Mouse (Mus musculus) embryonic stem cell, embryonic (primary cell): ENCODE measurements around the gene Naa38.

Experiments
- CTCF ChIA-PET, 4 experiments: fragments of 300-600 bp in 2 of 4; fragments of 350-600 bp in 2 of 4; sonication (Branson Sonifier 250); formaldehyde crosslinking; loops; one replicate each; lab custom pipeline; 2022; ENCODE audit warnings: inconsistent platforms in 2 of 4; lab: Charles Lee
- POLR2A ChIA-PET, 4 experiments: fragments of 300-600 bp in 2 of 4; fragments of 350-600 bp in 2 of 4; sonication (Branson Sonifier 250); formaldehyde crosslinking; loops; one replicate each; lab custom pipeline; 2022; ENCODE audit warnings: antibody characterized with exemption in 4 of 4, inconsistent platforms in 1 of 4; lab: Charles Lee

Gene Naa38

DNA sequence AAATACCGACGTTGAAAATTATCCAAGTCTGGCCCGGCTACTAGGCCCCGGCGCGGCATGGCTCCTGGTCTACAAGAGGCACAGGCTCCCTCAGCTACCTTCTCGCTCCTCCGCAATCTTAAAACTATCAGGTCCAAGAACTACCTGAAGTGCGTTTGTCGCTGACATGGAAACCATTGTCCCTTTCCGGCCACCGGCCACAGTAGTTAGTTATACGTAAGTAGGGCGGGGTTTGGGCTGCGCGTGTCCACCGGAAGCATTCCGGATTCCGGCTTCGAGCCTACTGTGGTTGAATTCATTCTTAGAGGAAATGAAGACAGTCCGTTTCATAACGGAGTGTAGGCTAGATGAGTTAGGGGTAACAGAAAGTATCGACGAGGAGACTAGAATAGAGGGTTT, at the start of gene Naa38, which contains the start of gene Cyb5d1:
Naa38 (plus strand) TSS at position 253 of the 399 bp plus-strand sequence.
Cyb5d1 (minus strand) TSS at position 397 of the 399 bp plus-strand sequence.
- ChIA-PET CTCF (interaction anchor here in 2 of 4 experiments (0.8 to 1.7 kb wide), 7 partner anchors 15 to 233 kb away, joined by 3 to 6 read pairs (median 3); partner anchors contain the start of genes Trp53 (in 1 of the 2) and Wrap53 (in 1 of the 2)), POLR2A (interaction anchor here (0.6 to 5.0 kb wide), 58 partner anchors 8 to 526 kb away, joined by 3 to 43 read pairs (median 4); partner anchors contain the start of genes Trp53 (in 3 of the 4), Wrap53 (in 3 of the 4), Cntrob (in 2 of the 4) and Kcnab3 (in 2 of the 4))

DNA sequence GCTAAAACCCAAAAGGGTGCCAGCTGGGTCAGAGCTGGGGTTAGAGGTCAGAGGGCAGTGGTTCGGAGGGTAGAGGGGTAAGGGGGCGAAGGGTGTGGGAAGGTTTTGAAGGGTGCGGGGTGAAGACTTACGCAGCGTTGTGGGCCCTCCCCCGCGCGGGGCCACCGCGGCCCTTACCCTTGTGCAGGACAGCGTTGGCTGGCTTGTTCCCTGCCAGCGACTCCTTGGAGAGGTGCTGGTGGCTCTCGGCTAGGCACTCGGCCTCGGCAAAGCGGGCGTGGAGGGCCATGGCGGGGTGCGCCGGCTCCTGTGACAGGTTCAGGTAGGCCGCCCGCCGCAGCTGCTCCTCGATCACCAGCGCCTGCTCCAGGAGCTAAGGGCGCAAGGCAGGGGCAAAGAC, 48.8 kb upstream of the Naa38 start:
- POLR2A ChIA-PET, result interaction anchor here in 2 of 4 experiments (0.7 to 1.5 kb wide), 7 partner anchors 15 to 41 kb away, joined by 3 to 6 read pairs (median 3); partner anchors contain the start of genes Cntrob (in 1 of the 2), Kcnab3 (in 1 of the 2) and Trappc1 (in 1 of the 2)
- CTCF ChIA-PET, result no interaction called here

DNA sequence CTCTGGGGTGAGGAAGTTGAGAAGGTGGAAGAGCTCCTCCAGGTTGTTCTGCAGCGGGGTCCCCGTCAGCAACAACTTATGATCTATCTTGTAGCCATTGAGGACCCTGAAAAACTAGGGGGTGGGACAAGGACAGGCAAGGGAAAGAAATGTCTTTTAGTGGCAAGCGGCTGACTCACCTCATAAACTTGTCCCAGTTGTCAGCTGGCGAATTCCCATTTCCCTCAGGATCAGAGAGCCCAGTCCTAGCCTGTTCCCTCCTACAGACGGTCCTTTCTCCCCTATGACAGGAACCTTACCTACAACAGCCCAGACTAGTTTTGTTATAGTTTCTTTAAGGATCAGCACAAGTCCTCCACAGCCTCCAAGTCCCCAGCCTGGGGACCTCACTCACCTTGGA, 38.7 kb upstream of the Naa38 start:
- POLR2A ChIA-PET, result interaction anchor here in 2 of 4 experiments (1.2 to 1.8 kb wide), 4 partner anchors 9 to 33 kb away, joined by 3 to 6 read pairs (median 4); partner anchors contain the start of genes Cntrob (in 1 of the 2), Kcnab3 (in 1 of the 2) and Trappc1 (in 1 of the 2)
- CTCF ChIA-PET, result no interaction called here

DNA sequence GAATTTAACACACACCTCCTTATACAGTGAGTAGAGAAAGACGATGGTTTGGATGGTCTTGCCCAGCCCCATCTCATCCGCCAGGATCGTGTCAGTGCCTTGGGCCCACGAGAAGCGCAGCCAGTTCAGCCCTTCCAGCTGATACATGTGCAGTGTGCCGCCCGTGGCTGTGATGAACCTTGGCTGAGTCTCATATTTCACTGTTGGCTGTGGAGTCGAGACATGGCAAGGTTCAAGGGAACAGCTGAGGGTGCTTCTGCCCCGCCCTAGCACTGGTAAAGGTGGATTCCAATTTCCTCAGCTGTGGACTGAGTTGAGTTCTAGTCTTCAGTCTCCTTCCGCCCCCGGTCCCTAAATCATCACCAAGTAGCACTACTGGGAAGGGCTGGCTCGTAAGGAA, 37.6 kb upstream of the Naa38 start:
- CTCF ChIA-PET, result no interaction called here
- POLR2A ChIA-PET, result interaction anchor here in 3 of 4 experiments (0.8 to 1.5 kb wide), 6 partner anchors 11 to 37 kb away, joined by 3 to 5 read pairs (median 3); partner anchors contain the start of genes Cntrob (in 1 of the 3), Cyb5d1 (in 1 of the 3), Kcnab3 (in 1 of the 3) and Naa38 (in 1 of the 3)

DNA sequence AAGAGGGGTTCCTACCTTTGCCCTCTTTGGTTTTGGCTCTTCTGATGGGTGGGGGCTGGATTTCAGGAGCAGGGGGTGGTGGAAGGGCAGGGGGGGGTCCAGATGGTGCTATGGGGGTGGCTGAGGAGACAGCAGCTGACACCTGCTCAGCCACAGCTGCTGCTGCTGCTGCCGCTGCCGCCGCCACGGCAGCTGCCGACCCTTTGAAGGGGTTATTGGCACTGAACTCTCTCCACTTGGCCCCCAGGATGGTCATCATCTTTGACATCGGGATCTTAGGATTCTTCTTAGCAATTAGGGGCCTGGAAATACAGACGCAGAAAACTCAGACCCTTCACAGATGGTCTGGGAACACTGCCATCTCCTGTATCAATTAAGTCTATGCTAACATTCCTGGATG, 33.3 kb upstream of the Naa38 start:
- POLR2A ChIA-PET, result interaction anchor here in 3 of 4 experiments (0.7 to 1.6 kb wide), 4 partner anchors 21 to 115 kb away, joined by 3 to 5 read pairs (median 4); partner anchors contain the start of gene Kcnab3 (in 1 of the 3)
- CTCF ChIA-PET, result interaction anchor here in 3 of 4 experiments (0.5 to 1.7 kb wide), 5 partner anchors 10 to 271 kb away, joined by 3 to 6 read pairs (median 3); partner anchors contain the start of gene Fxr2 (in 1 of the 3)

DNA sequence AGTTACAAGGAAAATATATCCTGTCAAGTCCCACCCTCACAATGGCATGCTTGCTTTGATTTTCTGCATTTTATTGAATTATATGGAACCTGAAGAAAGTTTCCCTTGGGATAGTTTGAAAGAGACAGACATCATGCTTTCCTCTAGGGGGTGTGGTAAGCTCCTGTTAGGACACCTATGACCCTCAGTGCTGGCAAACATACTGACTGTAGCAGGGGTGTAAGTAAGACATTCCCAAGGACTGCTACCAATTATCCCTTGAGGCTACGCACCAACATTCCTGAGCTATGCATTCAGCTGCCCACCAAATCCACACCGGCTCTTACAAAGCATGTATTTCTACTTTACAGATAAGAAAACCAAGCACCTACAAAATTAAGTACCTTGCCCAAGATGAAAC, 32.8 kb upstream of the Naa38 start:
- CTCF ChIA-PET, result interaction anchor here in 3 of 4 experiments (0.5 to 1.7 kb wide), 6 partner anchors 10 to 270 kb away, joined by 3 to 6 read pairs (median 3); partner anchors contain the start of gene Fxr2 (in 1 of the 3)
- POLR2A ChIA-PET, result interaction anchor here in 3 of 4 experiments (0.8 to 1.6 kb wide), 6 partner anchors 16 to 94 kb away, joined by 3 to 4 read pairs (median 3); partner anchors contain the start of genes Cntrob (in 1 of the 3), Kcnab3 (in 1 of the 3) and Trappc1 (in 1 of the 3)

DNA sequence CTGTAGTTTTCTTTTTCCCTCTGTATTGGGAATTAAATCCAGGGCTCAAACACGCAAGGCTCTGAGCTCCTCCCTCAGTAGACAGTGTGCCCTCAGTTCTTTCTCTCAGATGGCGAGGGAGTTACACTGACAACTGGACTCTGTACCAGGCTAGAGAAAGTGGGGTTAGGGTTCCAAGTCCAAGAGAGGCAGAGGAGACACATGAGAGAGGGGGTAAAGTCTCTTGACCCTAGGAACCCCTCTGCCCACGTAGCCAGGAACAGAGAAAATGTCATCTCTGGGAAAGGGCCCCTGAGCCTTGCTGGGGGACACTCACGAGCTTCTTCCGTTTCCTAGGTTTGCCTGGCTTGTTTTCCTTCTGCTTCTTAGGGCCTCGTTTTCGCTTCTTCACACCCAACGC, 30.9 kb upstream of the Naa38 start:
- POLR2A ChIA-PET, result interaction anchor here in 2 of 4 experiments (1.2 to 2.2 kb wide), 3 partner anchors 15 to 18 kb away, joined by 3 to 5 read pairs (median 3); no protein-coding TSS in a partner anchor
- CTCF ChIA-PET, result interaction anchor here in 1 of 4 experiments (1.0 to 1.3 kb wide), 2 partner anchors 8 to 95 kb away, joined by 3 read pairs; no protein-coding TSS in a partner anchor

DNA sequence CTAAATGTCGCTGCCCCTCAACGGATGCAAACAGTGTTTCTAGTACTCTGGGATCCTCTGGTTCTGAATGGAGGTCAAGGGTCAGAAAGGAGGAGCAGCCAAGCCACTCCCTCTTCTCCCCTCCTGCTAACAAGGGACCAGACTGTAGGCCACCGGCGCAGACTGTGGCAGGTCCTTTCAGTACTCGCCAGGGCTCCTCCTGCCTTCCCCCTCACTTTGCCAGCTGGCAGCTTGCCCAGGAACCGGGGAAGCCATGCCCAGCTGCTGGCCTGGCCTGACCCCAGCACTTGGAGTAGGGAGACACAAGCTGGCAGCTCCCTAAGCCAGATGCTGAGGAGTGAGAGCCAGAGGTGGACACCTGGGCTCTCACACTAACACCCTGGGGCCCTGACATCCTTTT, 30.4 kb upstream of the Naa38 start:
- ChIA-PET POLR2A (interaction anchor here in 2 of 4 experiments (1.2 to 2.2 kb wide), 3 partner anchors 15 to 18 kb away, joined by 3 to 5 read pairs (median 3); no protein-coding TSS in a partner anchor), CTCF (interaction anchor here in 2 of 4 experiments (0.5 to 1.3 kb wide), 2 partner anchors 96 to 187 kb away, joined by 3 read pairs; no protein-coding TSS in a partner anchor)

DNA sequence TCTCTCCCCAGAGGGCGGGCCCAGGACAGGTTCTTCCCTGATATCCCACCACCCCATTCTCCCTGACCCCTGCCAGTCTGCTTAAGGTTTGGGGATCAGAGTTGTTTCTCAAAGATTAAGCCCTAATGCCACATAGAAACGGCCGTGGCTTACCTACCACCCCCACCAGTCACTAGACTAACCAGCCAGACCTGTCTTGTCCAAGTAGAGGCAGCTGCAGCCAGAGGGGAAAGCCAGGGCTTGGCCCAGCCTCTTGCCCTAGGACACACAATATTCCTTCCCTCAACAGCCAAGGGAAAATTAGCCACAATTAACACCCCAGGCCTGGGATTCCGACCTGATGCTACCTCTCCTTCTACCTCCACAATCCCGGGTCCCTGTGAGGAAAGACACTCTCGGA, 29.6 kb upstream of the Naa38 start:
- ChIA-PET CTCF (interaction anchor here in 2 of 4 experiments (0.7 to 1.3 kb wide), 2 partner anchors 96 to 109 kb away, joined by 3 to 4 read pairs; no protein-coding TSS in a partner anchor), POLR2A (interaction anchor here in 2 of 4 experiments (1.2 to 2.2 kb wide), 3 partner anchors 16 to 54 kb away, joined by 3 to 5 read pairs (median 4); no protein-coding TSS in a partner anchor)

DNA sequence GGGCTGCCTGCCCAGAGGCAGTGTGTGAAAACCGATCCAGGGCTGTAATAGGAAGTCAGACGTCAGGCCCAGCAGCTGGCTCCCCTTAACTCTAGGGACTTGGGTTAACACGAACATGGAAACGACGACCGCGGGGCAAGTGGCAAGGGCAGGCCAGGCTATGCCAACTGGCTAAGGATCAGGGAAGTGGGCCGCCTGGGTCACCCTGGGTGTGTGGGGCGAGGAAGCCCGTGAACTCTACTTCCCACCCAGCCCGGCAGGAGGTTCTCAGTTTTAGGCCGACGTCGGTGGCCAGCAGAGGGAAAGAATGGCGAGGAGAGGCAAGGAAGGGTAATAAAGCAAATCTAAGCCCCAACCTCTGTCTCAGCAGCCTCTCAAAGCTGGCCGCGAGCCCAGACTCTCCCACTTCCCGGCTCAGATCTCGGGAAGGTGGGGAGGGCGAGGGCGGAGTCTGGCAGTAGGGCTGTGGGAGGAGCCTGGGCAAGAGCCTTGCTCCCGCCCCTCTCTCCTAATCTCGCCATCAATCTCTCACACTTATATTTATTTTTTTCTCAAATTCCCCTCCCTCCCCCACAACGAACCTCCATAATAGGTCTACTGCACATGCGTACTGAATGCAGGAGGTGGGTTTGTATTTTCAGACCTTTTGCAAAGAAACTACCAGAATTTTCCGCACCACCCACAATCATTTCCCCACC, 29.0 kb upstream of the Naa38 start:
- CTCF ChIA-PET, result interaction anchor here in 1 of 4 experiments (0.6 to 0.7 kb wide), 3 partner anchors 104 to 363 kb away, joined by 4 read pairs; no protein-coding TSS in a partner anchor
- POLR2A ChIA-PET, result interaction anchor here in 2 of 4 experiments (0.6 to 3.5 kb wide), 10 partner anchors 9 to 216 kb away, joined by 3 to 28 read pairs (median 4); partner anchors contain the start of genes Kcnab3 (in 2 of the 2), Cntrob (in 1 of the 2) and Trappc1 (in 1 of the 2)

DNA sequence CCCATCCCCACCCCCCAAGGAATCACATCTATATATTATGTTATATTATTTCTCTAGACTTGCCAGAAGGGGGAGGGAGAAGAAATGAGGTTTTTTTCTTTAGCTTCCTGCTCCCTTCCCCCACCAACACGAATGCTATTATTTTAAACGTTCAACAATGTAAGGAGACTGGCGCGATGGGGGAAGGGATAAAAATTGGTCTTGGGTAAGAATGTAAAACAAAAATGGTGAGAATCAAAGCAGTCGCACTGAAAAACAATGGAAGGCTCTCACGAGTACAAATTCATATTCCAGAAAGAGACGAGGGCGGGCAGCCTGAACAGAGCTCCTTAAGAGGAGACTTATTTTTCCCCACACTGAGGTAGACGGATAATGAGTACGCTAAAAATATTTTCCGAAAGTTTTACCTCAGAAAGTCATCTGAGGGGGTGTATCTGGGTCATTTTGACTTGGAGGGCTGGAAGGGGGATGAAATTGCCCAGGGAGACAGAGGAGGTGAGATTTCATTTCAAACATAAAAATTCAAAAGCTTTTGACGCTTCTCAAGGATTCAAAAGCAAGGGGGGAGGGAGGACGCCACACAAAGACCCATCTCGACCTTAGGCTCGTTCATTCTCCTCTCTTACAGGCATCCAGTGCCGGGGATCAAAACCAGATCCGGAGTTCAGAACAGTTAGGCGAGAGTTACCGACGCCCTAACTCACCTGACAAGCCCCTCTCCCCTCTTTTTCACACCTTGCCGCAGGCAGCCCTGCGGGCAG, 28.3 kb upstream of the Naa38 start:
- ChIA-PET CTCF (interaction anchor here in 1 of 4 experiments (0.5 to 0.7 kb wide), 3 partner anchors 71 to 362 kb away, joined by 3 to 4 read pairs (median 4); no protein-coding TSS in a partner anchor), POLR2A (interaction anchor here in 2 of 4 experiments (0.6 to 3.5 kb wide), 14 partner anchors 9 to 215 kb away, joined by 3 to 28 read pairs (median 4); partner anchors contain the start of genes Cntrob (in 2 of the 2), Kcnab3 (in 2 of the 2) and Trappc1 (in 2 of the 2))

DNA sequence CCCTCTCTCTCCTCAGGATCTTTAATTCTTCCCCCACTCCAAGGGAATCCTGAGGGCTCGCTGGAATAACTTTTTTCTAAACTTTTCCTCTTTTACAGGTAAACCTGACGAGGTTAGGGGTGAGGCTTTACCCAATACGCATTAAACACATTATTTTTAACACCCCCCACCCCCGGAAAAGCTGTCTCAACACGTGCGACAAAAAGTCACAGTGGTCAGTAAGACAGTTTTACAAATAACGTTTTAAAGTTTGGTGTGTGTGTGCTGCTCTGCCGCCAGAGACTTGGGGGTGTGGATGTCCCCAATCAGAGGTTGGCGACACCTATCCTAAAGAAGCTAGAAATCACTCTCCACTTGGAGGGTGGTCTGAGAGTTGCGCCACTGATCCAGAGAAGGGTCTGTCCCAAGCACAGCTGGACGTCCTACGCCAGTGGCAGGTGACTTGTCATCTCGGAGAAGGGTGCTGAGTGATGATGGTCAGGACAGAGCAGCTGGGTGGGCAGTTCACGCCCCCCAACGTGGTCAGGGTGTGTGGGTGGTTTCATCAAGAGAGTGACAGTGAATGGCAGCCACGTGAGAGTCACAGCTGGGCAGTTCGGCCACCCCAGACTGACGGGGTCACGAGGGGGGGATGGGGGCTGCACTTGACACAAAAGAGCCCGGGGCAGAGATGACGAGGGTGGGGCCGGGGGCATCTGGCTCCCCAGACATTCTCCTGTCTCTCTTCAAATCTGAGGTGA, 27.5 kb upstream of the Naa38 start:
- ChIA-PET POLR2A (interaction anchor here in 3 of 4 experiments (0.6 to 3.5 kb wide), 14 partner anchors 10 to 266 kb away, joined by 3 to 28 read pairs (median 4); partner anchors contain the start of genes Cntrob (in 2 of the 3), Kcnab3 (in 2 of the 3) and Trappc1 (in 2 of the 3)), CTCF (interaction anchor here in 3 of 4 experiments (0.5 to 0.7 kb wide), 5 partner anchors 65 to 102 kb away, joined by 3 to 6 read pairs (median 3); no protein-coding TSS in a partner anchor)

DNA sequence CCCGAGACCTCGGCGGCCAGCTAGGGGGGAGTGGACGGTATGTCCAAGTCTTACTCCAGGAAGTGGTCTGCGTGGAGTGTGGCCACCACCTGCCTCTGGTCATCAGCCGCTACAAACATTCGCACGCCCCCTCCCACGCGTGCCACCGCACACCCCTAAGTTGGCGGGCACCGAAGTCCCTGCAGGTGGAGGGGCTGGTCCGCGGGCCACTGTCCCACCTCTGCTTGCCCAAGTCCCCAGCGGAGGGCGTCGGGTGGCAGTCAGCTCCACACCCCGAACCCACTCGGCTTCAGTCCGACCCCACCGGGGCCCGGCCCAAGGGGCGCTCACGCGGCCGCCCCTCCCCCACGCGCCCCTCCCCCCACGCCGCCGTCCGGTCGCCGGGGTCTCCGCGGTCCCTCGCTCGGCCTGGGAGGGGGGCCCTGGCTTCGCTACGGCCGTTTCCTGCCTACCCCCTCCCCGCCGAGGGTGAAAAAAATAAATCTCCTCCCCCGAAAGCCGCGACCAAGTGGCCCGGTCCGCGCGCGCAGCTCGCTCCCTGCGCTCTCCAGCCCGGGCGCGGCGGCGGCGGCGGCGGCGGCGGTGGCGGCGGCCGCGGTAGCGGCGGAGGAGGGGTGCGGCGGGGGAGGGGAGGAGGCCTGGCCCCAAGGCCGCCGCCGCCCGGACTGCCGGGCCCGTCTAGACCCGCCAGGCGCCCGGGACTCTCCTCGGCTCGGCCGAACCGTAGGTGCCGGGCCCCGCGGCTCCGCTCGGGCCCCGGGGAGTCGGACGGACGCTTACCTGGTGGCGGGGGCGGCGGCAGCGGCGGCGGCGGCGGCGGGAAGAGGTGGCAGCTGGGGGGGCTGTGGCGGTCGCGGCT, 26.7 kb upstream of the Naa38 start:
- POLR2A ChIA-PET, result interaction anchor here (0.6 to 3.5 kb wide), 17 partner anchors 11 to 470 kb away, joined by 3 to 28 read pairs (median 3); partner anchors contain the start of genes Cntrob (in 3 of the 4), Trappc1 (in 3 of the 4), Cyb5d1 (in 1 of the 4) and Kcnab3 (in 1 of the 4)
- CTCF ChIA-PET, result interaction anchor here in 3 of 4 experiments (0.6 to 0.7 kb wide), 7 partner anchors 64 to 946 kb away, joined by 3 to 6 read pairs (median 3); no protein-coding TSS in a partner anchor

DNA sequence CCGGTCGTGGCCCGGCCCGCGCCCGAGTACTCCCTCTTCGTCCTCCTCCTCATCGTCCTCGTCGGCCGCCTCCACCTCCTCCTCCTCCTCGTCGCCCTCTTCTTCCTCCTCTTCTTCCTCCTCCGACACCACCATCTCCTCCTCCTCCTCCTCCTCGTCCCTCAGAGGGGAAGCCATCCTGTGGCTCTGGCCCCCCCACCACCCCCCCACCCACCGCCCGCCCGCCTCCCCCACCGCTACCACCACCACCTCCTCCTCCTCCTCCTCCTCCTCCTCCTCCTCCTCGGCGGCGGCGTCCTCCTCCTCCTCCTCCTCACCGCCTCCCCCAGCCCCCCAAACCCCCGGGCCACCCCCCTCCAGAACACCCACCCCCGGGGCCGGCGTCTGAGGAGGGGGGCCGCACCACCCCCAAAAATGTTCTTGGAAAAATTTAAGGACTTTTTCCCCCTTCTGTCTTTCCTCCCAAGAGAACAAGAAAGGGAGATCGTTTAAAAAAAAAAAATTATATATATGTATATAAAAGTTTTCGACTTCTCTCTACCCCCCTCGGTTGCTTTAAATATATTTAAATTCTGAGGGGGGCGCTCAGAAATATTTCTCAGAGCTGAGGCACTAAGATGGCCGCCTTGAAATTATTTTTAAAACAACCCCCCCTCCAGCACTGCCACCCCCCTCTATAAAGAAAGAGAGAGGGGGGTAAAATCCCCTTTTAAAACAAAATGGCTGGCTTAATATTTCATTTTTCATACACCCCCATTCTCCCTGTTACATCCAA, 25.9 kb upstream of the Naa38 start, which contains the start of gene Chd3:
Chd3 (minus strand) TSS at position 192 of the 775 bp plus-strand sequence.
- CTCF ChIA-PET, result interaction anchor here (0.6 to 0.7 kb wide), 6 partner anchors 206 to 945 kb away, joined by 3 to 4 read pairs (median 3); no protein-coding TSS in a partner anchor
- POLR2A ChIA-PET, result interaction anchor here (0.5 to 3.5 kb wide), 18 partner anchors 9 to 469 kb away, joined by 3 to 28 read pairs (median 3); partner anchors contain the start of genes Cntrob (in 2 of the 4), Kcnab3 (in 2 of the 4), Trappc1 (in 2 of the 4) and Cyb5d1 (in 1 of the 4)
